Mouse (Mus musculus): ENCODE data around the gene Fam84a. TPM values are rescaled to one million over a fixed set of nuclear protein-coding genes. Genes with fewer than 3 reads are reported as not detected.

Gene Fam84a
- polyA plus RNA-seq, 1 experiment from 2014 or later = 29.3 TPM

- Histone ChIP-seq H3K4me2 (replicated peaks; ENCODE audit: low read depth) (peak overlapping the region; percentile 85), H3K4me1 (replicated peaks; ENCODE audit: control insufficient read depth, insufficient read depth) (no peaks in the 10 kb centered on the region; the same call in 1 of the 2 replicates), H3K9ac (ENCODE audit: low read length) (peak overlapping the region; percentile 63), H3K36me3 (ENCODE audit: control insufficient read depth, insufficient read depth, low read length) (no peaks in the 10 kb centered on the region), H3K27ac (replicated peaks) (peak overlapping the region; percentile 82; the same call in 1 of the 2 replicates), H3K4me3 (ENCODE audit: low read depth, low read length) (peak overlapping the region; percentile 54), H3K9me3 (ENCODE audit: control insufficient read depth, low read length) (no peaks in the 10 kb centered on the region), H3K27me3 (ENCODE audit: control insufficient read depth, insufficient read depth, low read length) (no peaks in the 10 kb centered on the region)
- TF ChIP-seq EP300 (optimal IDR thresholded peaks at IDR 0.05) = no peak
- TF ChIP-seq CTCF (IDR thresholded peaks at IDR 0.05; ENCODE audit: low read depth) = no peak
- WGBS = 7% methylated on average over 19 of the region's 19 CpGs
- ATAC-seq (ENCODE audit: low FRiP score, low TSS enrichment) (peak; percentile 75), DNase-seq (ENCODE audit: low spot score) (peak; percentile 63)
These were observed 770 bp downstream of the Fam84a start for GRCm38 (mm10) chr12:14150936-14151631.

DNA sequence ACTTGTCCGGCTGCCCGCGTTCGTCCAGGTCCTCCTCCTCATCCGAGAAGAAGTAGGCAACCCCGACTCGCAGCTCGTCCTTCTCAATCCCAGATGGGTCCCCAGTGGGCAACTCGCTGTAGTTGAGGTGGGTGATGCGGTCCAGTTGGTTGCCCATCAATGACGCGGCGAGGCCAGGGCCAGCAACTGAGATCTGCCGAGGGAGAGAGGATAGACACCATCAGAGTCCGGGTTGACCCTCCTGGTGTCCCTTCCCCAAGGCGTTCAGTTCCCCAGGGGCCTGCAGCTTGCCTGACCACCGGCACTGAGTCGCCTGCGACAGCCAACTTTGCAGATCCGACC is 1.3 kb downstream of the Fam84a start:
- H3K4me2 ChIP-seq (replicated peaks; ENCODE audit: low read depth) = peak overlapping the region; percentile 85
- peak overlapping the region; percentile 54 for H3K4me3 ChIP-seq (ENCODE audit: low read depth, low read length)
- H3K27ac ChIP-seq (replicated peaks) = no peak overlapping the region
- H3K9me3 ChIP-seq (ENCODE audit: control insufficient read depth, low read length) = no peaks in the 10 kb centered on the region
- ATAC-seq (ENCODE audit: low FRiP score, low TSS enrichment) (no peak), DNase-seq (ENCODE audit: low spot score) (no peak)
- no peaks in the 10 kb centered on the region; the same call in 1 of the 2 replicates for H3K4me1 ChIP-seq (replicated peaks; ENCODE audit: control insufficient read depth, insufficient read depth)
- no peaks in the 10 kb centered on the region for H3K36me3 ChIP-seq (ENCODE audit: control insufficient read depth, insufficient read depth, low read length)
- TF ChIP-seq EP300 (optimal IDR thresholded peaks at IDR 0.05) = no peak
- TF ChIP-seq CTCF (IDR thresholded peaks at IDR 0.05; ENCODE audit: low read depth) = no peak
- whole genome bisulfite sequencing = 3% methylated on average over 20 of the region's 20 CpGs
- H3K27me3 ChIP-seq (ENCODE audit: control insufficient read depth, insufficient read depth, low read length) = no peaks in the 10 kb centered on the region
- H3K9ac ChIP-seq (ENCODE audit: low read length) = peak overlapping the region; percentile 63

DNA sequence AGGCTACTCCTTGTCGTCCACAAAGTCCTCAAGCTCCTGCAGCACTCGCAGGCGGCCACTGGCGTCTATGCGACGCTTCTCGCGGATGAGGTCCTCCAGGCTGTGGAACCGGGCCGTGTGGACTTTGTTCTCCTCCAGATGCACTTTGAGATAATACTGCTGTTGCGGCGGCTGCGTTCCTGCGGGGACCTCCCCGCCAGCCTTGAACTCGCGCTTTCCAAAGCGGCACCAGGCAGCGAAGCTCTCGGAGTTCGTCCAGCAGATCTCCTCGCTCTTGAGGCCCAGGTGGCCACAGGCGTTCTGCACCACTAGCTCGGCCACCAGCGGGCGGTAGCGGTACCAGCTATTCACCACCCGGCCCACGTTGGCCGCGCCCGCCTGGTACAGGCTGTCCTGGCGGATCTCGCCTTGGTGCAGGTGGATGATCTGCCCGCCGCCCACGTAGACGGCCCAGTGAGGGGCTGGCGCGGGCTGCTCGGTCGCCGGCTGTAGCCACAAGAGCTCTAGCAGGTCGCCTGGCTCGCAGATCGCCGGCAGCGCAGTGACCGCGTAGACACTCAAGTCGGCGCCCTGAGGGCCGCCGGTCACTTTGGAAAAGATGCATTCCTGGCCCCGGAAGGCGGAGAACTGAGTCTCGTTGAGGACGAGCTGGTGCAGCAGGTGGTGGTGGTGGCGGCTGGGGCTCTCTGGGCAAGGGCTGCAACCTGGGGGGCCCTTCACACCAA is 1.8 kb downstream of the Fam84a start:
- no peaks in the 10 kb centered on the region for H3K27me3 ChIP-seq (ENCODE audit: control insufficient read depth, insufficient read depth, low read length)
- peak; percentile 75 for ATAC-seq (ENCODE audit: low FRiP score, low TSS enrichment)
- H3K4me1 ChIP-seq (replicated peaks; ENCODE audit: control insufficient read depth, insufficient read depth) = no peaks in the 10 kb centered on the region; the same call in 1 of the 2 replicates
- peak; percentile 89 for DNase-seq (ENCODE audit: low spot score)
- H3K4me2 ChIP-seq (replicated peaks; ENCODE audit: low read depth) = peak overlapping the region; percentile 85
- no peaks in the 10 kb centered on the region for H3K36me3 ChIP-seq (ENCODE audit: control insufficient read depth, insufficient read depth, low read length)
- TF ChIP-seq CTCF (IDR thresholded peaks at IDR 0.05; ENCODE audit: low read depth) (peak; percentile 82), EP300 (optimal IDR thresholded peaks at IDR 0.05) (no peak)
- 1% methylated on average over 56 of the region's 59 CpGs for WGBS
- no peaks in the 10 kb centered on the region for H3K9me3 ChIP-seq (ENCODE audit: control insufficient read depth, low read length)
- H3K4me3 ChIP-seq (ENCODE audit: low read depth, low read length) = peak overlapping the region; percentile 54
- H3K9ac ChIP-seq (ENCODE audit: low read length) = peak overlapping the region; percentile 63
- H3K27ac ChIP-seq (replicated peaks) = no peak overlapping the region

GRCm38 (mm10) chr12:14149022-14149842 is 2.6 kb downstream of the Fam84a start:
- Histone ChIP-seq H3K4me3 (ENCODE audit: low read depth, low read length) (peak overlapping the region; percentile 54), H3K27me3 (ENCODE audit: control insufficient read depth, insufficient read depth, low read length) (no peaks in the 10 kb centered on the region), H3K4me2 (replicated peaks; ENCODE audit: low read depth) (peak overlapping the region; percentile 85), H3K9ac (ENCODE audit: low read length) (peak overlapping the region; percentile 63), H3K4me1 (replicated peaks; ENCODE audit: control insufficient read depth, insufficient read depth) (no peaks in the 10 kb centered on the region; the same call in 1 of the 2 replicates), H3K9me3 (ENCODE audit: control insufficient read depth, low read length) (no peaks in the 10 kb centered on the region), H3K27ac (replicated peaks) (no peak overlapping the region), H3K36me3 (ENCODE audit: control insufficient read depth, insufficient read depth, low read length) (no peaks in the 10 kb centered on the region)
- no peak for TF ChIP-seq CTCF (IDR thresholded peaks at IDR 0.05; ENCODE audit: low read depth)
- TF ChIP-seq EP300 (optimal IDR thresholded peaks at IDR 0.05) = no peak
- ATAC-seq (ENCODE audit: low FRiP score, low TSS enrichment) = no peak
- DNase-seq (ENCODE audit: low spot score) = no peak
- WGBS = 24% methylated on average over 27 of the region's 27 CpGs

GRCm38 (mm10) chr12:14137046-14137445 is 14.8 kb downstream of the Fam84a start:
- Histone ChIP-seq H3K4me2 (replicated peaks; ENCODE audit: low read depth) (no peak overlapping the region), H3K36me3 (ENCODE audit: control insufficient read depth, insufficient read depth, low read length) (no peaks in the 10 kb centered on the region), H3K27ac (replicated peaks) (no peak overlapping the region), H3K4me3 (ENCODE audit: low read depth, low read length) (no peak overlapping the region), H3K4me1 (replicated peaks; ENCODE audit: control insufficient read depth, insufficient read depth) (no peaks in the 10 kb centered on the region), H3K27me3 (ENCODE audit: control insufficient read depth, insufficient read depth, low read length) (no peaks in the 10 kb centered on the region), H3K9ac (ENCODE audit: low read length) (no peak overlapping the region), H3K9me3 (ENCODE audit: control insufficient read depth, low read length) (no peaks in the 10 kb centered on the region)
- DNase-seq (ENCODE audit: low spot score) (no peak), ATAC-seq (ENCODE audit: low FRiP score, low TSS enrichment) (no peak)
- WGBS = 68% methylated on average over 1 of the region's 1 CpGs
- TF ChIP-seq EP300 (optimal IDR thresholded peaks at IDR 0.05) (no peak), CTCF (IDR thresholded peaks at IDR 0.05; ENCODE audit: low read depth) (no peak)

Measured in stomach, postnatal 0 days (tissue).